Mouse (Mus musculus) CH12.LX (cell line): Measurements from ENCODE around the gene Siae. TPM values are rescaled to one million over a fixed set of nuclear protein-coding genes. Genes with fewer than 3 reads are reported as not detected.

Experiments
- DNase-seq: peaks from one replicate; pipeline ENCODE4 v3.0.0-alpha.2; 2013; ENCODE audit errors: extremely low read depth
- H3K27ac ChIP-seq: 2 replicates; pipeline ENCODE4 v1.5.1; 2012; ENCODE audit warnings: low read depth, mild to moderate bottlenecking, control low read depth, moderate library complexity; ENCODE audit not compliant: insufficient read depth
- H3K27me3 ChIP-seq: replicated peaks from 2 replicates; pipeline ENCODE3; 2012; ENCODE audit warnings: inconsistent platforms
- H3K36me3 ChIP-seq, 2 experiments: replicated peaks in 1 of 2; 2 replicates each; pipeline versions ENCODE3 to v1.6.1; 2012; ENCODE audit warnings: inconsistent platforms in 1 of 2, low read length in 1 of 2, mild to moderate bottlenecking in 1 of 2, mixed read lengths in 1 of 2, moderate library complexity in 1 of 2; ENCODE audit not compliant: control insufficient read depth in 1 of 2, insufficient read depth in 1 of 2
- H3K4me1 ChIP-seq, 2 experiments: 2 replicates each; pipeline ENCODE4 v1.6.1; 2012; ENCODE audit warnings: inconsistent platforms in 1 of 2, moderate library complexity in 1 of 2; ENCODE audit not compliant: insufficient read depth in 2 of 2, control insufficient read depth in 1 of 2
- H3K4me2 ChIP-seq: 2 replicates; pipeline ENCODE4 v1.6.1; 2012; ENCODE audit warnings: low read depth, mild to moderate bottlenecking, control low read depth; ENCODE audit not compliant: poor library complexity, insufficient read depth, severe bottlenecking
- H3K4me3 ChIP-seq, 3 experiments: fragments of 150-350 bp in 1 of 3; sonication (generic) in 1 of 3; replicated peaks in 1 of 3; 2 replicates each; pipeline versions ENCODE3 to v1.5.1; 2011 to 2012; ENCODE audit warnings: low read depth in 2 of 3, low read length in 2 of 3, mild to moderate bottlenecking in 2 of 3, moderate library complexity in 2 of 3, control low read depth in 1 of 3, improper control_type of control experiment in 1 of 3, inconsistent platforms in 1 of 3, mixed read lengths in 1 of 3; ENCODE audit not compliant: poor library complexity in 1 of 3
- H3K79me2 ChIP-seq: replicated peaks from 2 replicates; pipeline ENCODE4 v1.6.1; 2012; ENCODE audit warnings: mild to moderate bottlenecking, moderate library complexity; ENCODE audit not compliant: control insufficient read depth, poor library complexity, insufficient read depth, severe bottlenecking; ENCODE audit errors: extremely low read depth
- H3K9ac ChIP-seq: 2 replicates; pipeline ENCODE4 v1.6.1; 2012; ENCODE audit warnings: low read depth, mild to moderate bottlenecking, control low read depth, moderate library complexity; ENCODE audit not compliant: insufficient read depth
- H3K9me3 ChIP-seq: replicated peaks from 2 replicates; pipeline ENCODE3; 2012; ENCODE audit warnings: low read length, inconsistent platforms, mixed read lengths
- BHLHE40 ChIP-seq: IDR thresholded peaks from 2 replicates; pipeline ENCODE4 v1.6.1; 2011; ENCODE audit warnings: mild to moderate bottlenecking, low read depth, low read length, improper control_type of control experiment
- CHD1 ChIP-seq: IDR thresholded peaks from 2 replicates; pipeline ENCODE4 v1.6.1; 2012; ENCODE audit warnings: low read depth, low read length, improper control_type of control experiment, inconsistent platforms
- CHD2 ChIP-seq: IDR thresholded peaks from 2 replicates; pipeline ENCODE4 v1.6.1; 2011; ENCODE audit warnings: low read length, improper control_type of control experiment
- CTCF ChIP-seq, 2 experiments: IDR thresholded peaks in 1 of 2; conservative IDR thresholded peaks in 1 of 2; 2 replicates each; pipeline ENCODE4 v1.5.1; 2011 to 2012; ENCODE audit warnings: low read depth in 2 of 2, low read length in 2 of 2, improper control_type of control experiment in 1 of 2, inconsistent platforms in 1 of 2, mild to moderate bottlenecking in 1 of 2, moderate library complexity in 1 of 2
- E2F4 ChIP-seq: IDR thresholded peaks from 2 replicates; pipeline ENCODE4 v1.6.1; 2011; ENCODE audit warnings: low read depth, low read length, improper control_type of control experiment; ENCODE audit not compliant: insufficient replicate concordance
- ELF1 ChIP-seq: IDR thresholded peaks from 2 replicates; pipeline ENCODE4 v1.6.1; 2014; ENCODE audit warnings: low read depth, mild to moderate bottlenecking, inconsistent platforms, low read length, improper control_type of control experiment
- ETS1 ChIP-seq: conservative IDR thresholded peaks from 2 replicates; pipeline ENCODE4 v1.6.1; 2012; ENCODE audit warnings: low read depth, mild to moderate bottlenecking, inconsistent platforms, low read length, improper control_type of control experiment, moderate library complexity
- MAFK ChIP-seq: IDR thresholded peaks from 2 replicates; pipeline ENCODE4 v1.6.1; 2011; ENCODE audit warnings: low read length, improper control_type of control experiment; ENCODE audit not compliant: insufficient replicate concordance
- MAX ChIP-seq: IDR thresholded peaks from 2 replicates; pipeline ENCODE4 v1.6.1; 2011; ENCODE audit warnings: low read length, improper control_type of control experiment
- MAZ ChIP-seq: IDR thresholded peaks from 2 replicates; pipeline ENCODE4 v1.6.1; 2012; ENCODE audit warnings: low read depth, mild to moderate bottlenecking, inconsistent platforms, low read length, improper control_type of control experiment, moderate library complexity
- MEF2A ChIP-seq: IDR thresholded peaks from 2 replicates; pipeline ENCODE4 v1.6.1; 2014; ENCODE audit warnings: low read depth, mild to moderate bottlenecking, inconsistent platforms, low read length, improper control_type of control experiment, borderline replicate concordance
- MXI1 ChIP-seq: IDR thresholded peaks from 2 replicates; pipeline ENCODE4 v1.6.1; 2011; ENCODE audit warnings: mild to moderate bottlenecking, low read depth, low read length, improper control_type of control experiment
- MYC ChIP-seq: IDR thresholded peaks from 2 replicates; pipeline ENCODE4 v1.6.1; 2011; ENCODE audit warnings: low read depth, mild to moderate bottlenecking, improper control_type of control experiment, low read length
- NELFE ChIP-seq: IDR thresholded peaks from 2 replicates; pipeline ENCODE4 v1.6.1; 2011; ENCODE audit warnings: low read depth, low read length, improper control_type of control experiment
- NRF1 ChIP-seq: IDR thresholded peaks from 2 replicates; pipeline ENCODE4 v1.6.1; 2014; ENCODE audit warnings: low read depth, mild to moderate bottlenecking, inconsistent platforms, low read length, improper control_type of control experiment, moderate library complexity
- POLR2A ChIP-seq: IDR thresholded peaks from 2 replicates; pipeline ENCODE4 v1.6.1; 2011; ENCODE audit warnings: low read depth, mild to moderate bottlenecking, improper control_type of control experiment, low read length
- POLR2AphosphoS2 ChIP-seq: IDR thresholded peaks from 2 replicates; pipeline ENCODE4 v1.6.1; 2011; ENCODE audit warnings: low read depth, low read length, improper control_type of control experiment
- RCOR1 ChIP-seq: conservative IDR thresholded peaks from 2 replicates; pipeline ENCODE4 v1.6.1; 2012; ENCODE audit warnings: low read depth, mild to moderate bottlenecking, inconsistent platforms, low read length, improper control_type of control experiment
- SIN3A ChIP-seq: IDR thresholded peaks from 2 replicates; pipeline ENCODE4 v1.6.1; 2012; ENCODE audit warnings: low read length, improper control_type of control experiment, inconsistent platforms
- SMC3 ChIP-seq: IDR thresholded peaks from 2 replicates; pipeline ENCODE4 v1.6.1; 2011; ENCODE audit warnings: low read depth, low read length, improper control_type of control experiment
- TBP ChIP-seq: conservative IDR thresholded peaks from 2 replicates; pipeline ENCODE4 v1.6.1; 2011; ENCODE audit warnings: low read depth, low read length, improper control_type of control experiment
- TCF12 ChIP-seq: IDR thresholded peaks from 2 replicates; pipeline ENCODE4 v1.6.1; 2014; ENCODE audit warnings: low read depth, mild to moderate bottlenecking, inconsistent platforms, low read length, improper control_type of control experiment
- UBTF ChIP-seq: IDR thresholded peaks from 2 replicates; pipeline ENCODE4 v1.6.1; 2012; ENCODE audit warnings: low read depth, mild to moderate bottlenecking, inconsistent platforms, low read length, improper control_type of control experiment, moderate library complexity
- ZKSCAN1 ChIP-seq: IDR thresholded peaks from 2 replicates; pipeline ENCODE4 v1.6.1; 2012; ENCODE audit warnings: low read depth, inconsistent platforms, low read length, improper control_type of control experiment, borderline replicate concordance
- ZMIZ1 ChIP-seq: IDR thresholded peaks from 2 replicates; pipeline ENCODE4 v1.6.1; 2012; ENCODE audit warnings: low read depth, mild to moderate bottlenecking, inconsistent platforms, low read length, improper control_type of control experiment
- ZNF384 ChIP-seq: IDR thresholded peaks from 2 replicates; pipeline ENCODE4 v1.6.1; 2012; ENCODE audit warnings: low read depth, low read length, improper control_type of control experiment, inconsistent platforms
- dilution Hi-C: fragments of 300-500 bp; cut with MboI; formaldehyde crosslinking; loops from 2 replicates; pipeline ENCODE4 v1.14.3; 2020; ENCODE audit warnings: low sequenced_read_pairs; ENCODE audit not compliant: extremely low pct_unique_long_range_greater_than_20kb, extremely low pct_ligation_motif_present
- in situ Hi-C: fragments of 300-500 bp; cut with MboI; formaldehyde crosslinking; loops from 3 replicates; pipeline ENCODE4 v1.14.3; 2019; ENCODE audit warnings: low sequenced_read_pairs, low pct_ligation_motif_present, low pct_unique_long_range_greater_than_20kb, mixed read lengths
- polyA plus RNA-seq: library from polyadenylated mRNA; unstranded; fragments of >175 nt; gene quantifications from 2 replicates; pipeline ENCODE4 v1.2.1, GENCODE M21; 2012; ENCODE audit warnings: low read depth; ENCODE audit not compliant: insufficient read length
- total RNA-seq, 2 experiments: library from RNA; depleted of rRNA; stranded (reverse); fragments of 300-350 nt in 1 of 2; fragments of >200 nt in 1 of 2; gene quantifications; 2 replicates each; pipeline ENCODE4 v1.2.3; 2012 to 2014

Gene Siae
- total and polyA plus RNA-seq, 3 experiments, result 6.2 to 8.6 (median 7.9) TPM

GRCm38 (mm10) chr9:37646246-37646645, 90.7 kb downstream of the Siae start:
- Histone ChIP-seq H3K79me2 (no peaks in the 10 kb centered on the region), H3K9me3 (no peaks in the 10 kb centered on the region), H3K4me2 (no peak overlapping the region), H3K27ac (no peak overlapping the region), H3K4me3 (no peak overlapping the region), H3K4me1 (no peaks in the 10 kb centered on the region), H3K27me3 (no peaks in the 10 kb centered on the region), H3K36me3 (peaks cover 34 to 68% of the 10 kb centered on the region in 2 experiments), H3K9ac (no peak overlapping the region)
- dilution Hi-C loops, result no loop called here
- DNase-seq, result no peak
- TF ChIP-seq TBP (no peak), CTCF (conservative IDR thresholded peaks at IDR 0.05 in 1 of 2, IDR thresholded peaks at IDR 0.05 in 1 of 2; ENCODE audit: low read depth in 2 of 2, low read length in 2 of 2) (no peak), ZKSCAN1 (no peak), ETS1 (no peak), SMC3 (no peak), BHLHE40 (no peak), NELFE (no peak), MEF2A (no peak), ELF1 (no peak), MAFK (no peak), ZMIZ1 (no peak), E2F4 (no peak), POLR2AphosphoS2 (no peak), NRF1 (no peak), TCF12 (no peak), CHD1 (no peak)
- TF ChIP-seq, all 38 proteins: peak for 0
- in situ Hi-C loops, result no loop called here

DNA sequence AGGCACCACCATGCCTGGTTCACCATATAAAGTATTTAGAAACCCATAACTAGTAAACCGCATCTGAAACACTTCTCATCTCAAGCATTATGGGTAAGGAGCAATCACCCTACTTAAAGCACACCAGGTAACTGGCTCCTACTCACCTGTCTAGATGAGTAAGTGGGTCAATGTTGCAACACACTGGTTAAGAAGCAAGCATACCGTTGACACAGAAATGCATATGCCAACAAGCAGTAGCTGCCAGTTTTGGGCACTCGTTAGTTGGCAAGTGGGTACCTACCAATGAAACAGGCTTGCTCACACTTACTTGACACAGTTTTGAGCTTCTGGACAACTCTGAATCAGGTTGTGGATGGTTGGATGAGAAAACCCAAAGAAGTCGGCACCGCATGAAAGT, 95.1 kb downstream of the Siae start:
- Histone ChIP-seq H3K4me3 (no peak overlapping the region), H3K79me2 (no peaks in the 10 kb centered on the region), H3K27me3 (no peaks in the 10 kb centered on the region), H3K4me2 (no peak overlapping the region), H3K36me3 (peaks cover 62 to 88% of the 10 kb centered on the region in 2 experiments), H3K9me3 (no peaks in the 10 kb centered on the region), H3K9ac (no peak overlapping the region), H3K4me1 (peaks cover 0 to 5% of the 10 kb centered on the region in 2 experiments; a peak in 1 of 4 replicates), H3K27ac (no peak overlapping the region)
- dilution Hi-C loops, result no loop called here
- DNase-seq, result no peak
- TF ChIP-seq ZKSCAN1 (no peak), POLR2AphosphoS2 (no peak), SIN3A (no peak), NELFE (no peak), MAZ (no peak), RCOR1 (no peak), TBP (no peak), MAX (no peak), NRF1 (no peak), POLR2A (no peak), CHD2 (no peak), MXI1 (no peak), ZNF384 (no peak), UBTF (no peak), MYC (no peak), ZMIZ1 (no peak), SMC3 (no peak)
- in situ Hi-C loops, result no loop called here
